Mouse (Mus musculus): Measurements from ENCODE around the gene Snx3. TPM values are rescaled to one million over a fixed set of nuclear protein-coding genes. Genes with fewer than 3 reads are reported as not detected.

Snx3 gene
- polyA plus RNA-seq, 1 experiment from 2014 or later = 363 TPM

DNA sequence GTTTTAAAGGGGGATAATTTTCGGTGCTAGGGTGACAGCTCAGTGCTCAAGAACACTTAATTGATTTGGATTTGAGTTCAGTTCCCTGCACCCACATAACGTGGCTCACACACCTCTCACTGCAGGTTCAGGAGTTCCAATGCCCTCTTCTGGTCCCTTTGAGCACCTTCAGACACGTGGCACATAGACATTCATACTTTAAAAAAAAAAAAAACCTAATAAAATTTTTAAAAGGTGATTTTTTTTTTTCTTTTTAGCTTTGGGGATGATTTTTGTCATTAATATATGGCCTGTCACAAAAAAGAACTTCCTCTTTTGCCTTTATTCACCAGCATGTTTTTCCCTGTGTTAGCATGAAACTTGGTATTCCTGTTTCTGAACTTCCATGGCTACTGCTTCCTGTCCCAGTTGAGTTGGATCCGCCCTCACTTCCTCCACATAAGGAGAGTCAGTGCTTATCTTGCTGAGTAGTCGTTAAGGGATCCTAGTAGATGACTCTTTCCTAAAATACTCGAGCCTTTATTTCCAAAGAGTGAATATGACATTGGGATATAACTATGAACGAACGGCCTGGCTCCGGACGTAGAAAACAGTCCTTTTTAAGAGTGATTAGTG lies 2.4 kb downstream of the Snx3 start:
- DNase-seq (ENCODE audit: low spot score) = no peak

DNA sequence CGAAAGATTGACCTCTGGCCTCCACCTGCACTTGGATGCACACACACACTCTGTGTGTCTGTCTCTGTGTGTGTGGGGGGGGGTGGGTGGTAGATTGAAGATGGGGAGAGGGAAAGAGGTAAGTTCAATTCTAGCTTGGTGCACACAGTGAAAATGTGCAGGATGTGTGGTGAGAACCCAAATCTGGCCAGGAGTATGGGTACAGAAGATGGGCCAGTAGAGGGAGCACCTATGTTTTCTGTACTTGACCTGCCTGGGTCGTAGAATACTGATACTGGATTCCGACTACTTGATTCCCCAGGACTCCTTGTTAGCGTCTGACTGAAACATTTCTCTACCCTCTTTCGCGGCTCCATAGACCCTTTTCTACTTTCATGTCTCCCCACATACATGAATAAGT lies 8.3 kb downstream of the Snx3 start:
- DNase-seq (ENCODE audit: low spot score) = no peak

GRCm38 (mm10) chr10:42511184-42512135 lies 9.6 kb downstream of the Snx3 start:
- no peak for DNase-seq (ENCODE audit: low spot score)

- DNase-seq (ENCODE audit: low spot score) = no peak
Observed at GRCm38 (mm10) chr10:42514125-42514524, 12.3 kb downstream of the Snx3 start.

- no peak for DNase-seq (ENCODE audit: low spot score)
Observed at GRCm38 (mm10) chr10:42518363-42518762, 16.5 kb downstream of the Snx3 start.

DNA sequence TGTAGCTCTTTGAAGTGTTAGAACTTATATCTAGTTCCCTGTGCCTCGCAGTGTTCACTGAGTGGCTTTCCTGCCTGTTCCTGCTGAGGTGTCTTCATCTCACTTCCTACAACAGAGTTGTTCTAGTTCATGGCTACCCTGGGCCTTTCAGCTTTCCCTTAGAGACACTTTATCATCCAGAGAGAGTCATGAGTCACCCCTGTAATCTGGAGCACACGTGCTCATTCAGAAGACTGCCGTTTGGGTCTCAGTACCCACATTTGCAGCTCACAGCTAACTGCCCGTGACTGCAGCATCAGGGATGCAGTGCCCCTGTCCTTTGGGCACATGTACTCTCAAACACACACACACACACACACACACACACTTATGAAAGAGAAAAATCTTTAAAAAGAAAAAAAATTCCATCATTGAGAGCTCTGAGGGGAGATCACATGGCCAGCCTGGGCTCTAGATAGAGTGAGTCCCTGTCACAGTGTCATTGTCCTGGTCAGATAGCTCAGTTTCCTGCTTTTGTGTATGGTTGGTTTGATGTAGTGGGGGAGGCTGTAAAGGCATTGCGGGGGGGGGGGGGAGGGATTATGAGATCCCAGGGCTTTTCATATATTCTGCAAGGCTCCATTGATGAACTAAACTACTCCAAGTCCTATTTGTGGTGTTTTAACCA lies 19.6 kb downstream of the Snx3 start:
- no peak for DNase-seq (ENCODE audit: low spot score)

DNA sequence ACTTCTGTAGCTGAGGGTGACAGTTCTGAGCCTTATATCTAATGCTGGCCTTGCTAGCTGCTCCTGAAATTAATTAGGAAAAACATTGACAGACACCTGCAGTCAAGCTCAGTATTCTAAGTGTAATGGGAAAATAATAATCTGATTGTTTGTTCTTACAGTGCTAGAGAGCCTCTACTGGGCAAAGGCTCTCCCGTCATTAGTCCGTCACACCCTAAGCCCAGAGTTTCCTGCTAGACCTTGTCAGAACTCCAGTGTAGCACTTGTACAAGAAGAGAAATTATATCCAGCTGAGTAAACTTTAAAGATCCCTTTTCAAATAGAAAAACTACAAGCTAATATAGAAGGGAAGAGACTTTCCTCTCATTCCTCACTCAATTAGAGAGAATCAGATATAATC lies 21.1 kb downstream of the Snx3 start:
- DNase-seq (ENCODE audit: low spot score) = no peak

GRCm38 (mm10) chr10:42523556-42524162 lies 21.8 kb downstream of the Snx3 start:
- DNase-seq (ENCODE audit: low spot score) = no peak

DNA sequence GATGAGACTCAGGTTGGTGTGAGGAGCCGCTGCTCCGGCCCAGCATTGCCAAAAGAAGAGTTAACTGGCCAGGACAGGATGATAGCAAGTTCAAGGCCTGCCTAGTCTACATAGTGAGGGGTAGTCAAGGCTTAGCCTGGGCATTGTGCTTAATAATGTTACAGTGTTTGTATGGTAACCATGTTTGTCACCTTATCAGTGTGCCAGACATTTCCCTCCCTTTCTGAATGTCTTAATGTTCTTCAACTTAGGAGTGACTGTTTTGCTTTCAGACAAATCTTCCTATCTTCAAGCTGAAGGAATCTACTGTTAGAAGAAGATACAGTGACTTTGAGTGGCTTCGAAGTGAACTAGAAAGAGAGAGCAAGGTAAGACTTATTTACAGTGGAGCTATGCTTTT lies 23.9 kb downstream of the Snx3 start:
- no peak for DNase-seq (ENCODE audit: low spot score)

DNA sequence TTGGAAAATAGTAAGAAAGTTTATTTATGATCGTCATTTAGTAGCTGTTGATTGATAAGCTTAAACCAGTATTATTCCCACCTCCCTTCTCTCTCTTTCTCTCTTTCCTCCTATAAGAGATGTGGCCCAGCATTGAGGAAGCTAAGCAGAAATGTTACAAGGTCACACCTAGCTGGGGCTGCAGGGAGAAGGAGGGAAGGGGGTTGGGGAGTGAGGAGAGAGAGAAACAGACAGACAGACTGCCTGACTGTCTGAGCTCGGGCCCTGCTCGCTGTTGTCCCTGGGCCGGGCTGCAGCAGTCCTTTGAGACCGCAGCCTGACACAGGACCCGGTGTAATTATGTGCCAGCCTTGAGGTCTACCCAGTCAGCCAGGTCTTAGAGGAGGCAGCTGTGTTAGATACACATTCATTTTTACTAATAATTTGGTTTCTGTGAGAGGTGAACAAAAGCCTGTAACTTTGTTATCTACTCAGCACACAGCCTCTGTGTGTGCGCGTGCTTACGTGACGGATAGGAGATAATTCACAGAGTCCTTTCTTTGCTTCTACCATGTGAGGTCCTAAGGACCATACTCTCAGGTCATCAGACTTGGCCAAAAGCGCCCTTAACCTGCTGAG lies 32.1 kb downstream of the Snx3 start:
- DNase-seq (ENCODE audit: low spot score) = no peak

DNA sequence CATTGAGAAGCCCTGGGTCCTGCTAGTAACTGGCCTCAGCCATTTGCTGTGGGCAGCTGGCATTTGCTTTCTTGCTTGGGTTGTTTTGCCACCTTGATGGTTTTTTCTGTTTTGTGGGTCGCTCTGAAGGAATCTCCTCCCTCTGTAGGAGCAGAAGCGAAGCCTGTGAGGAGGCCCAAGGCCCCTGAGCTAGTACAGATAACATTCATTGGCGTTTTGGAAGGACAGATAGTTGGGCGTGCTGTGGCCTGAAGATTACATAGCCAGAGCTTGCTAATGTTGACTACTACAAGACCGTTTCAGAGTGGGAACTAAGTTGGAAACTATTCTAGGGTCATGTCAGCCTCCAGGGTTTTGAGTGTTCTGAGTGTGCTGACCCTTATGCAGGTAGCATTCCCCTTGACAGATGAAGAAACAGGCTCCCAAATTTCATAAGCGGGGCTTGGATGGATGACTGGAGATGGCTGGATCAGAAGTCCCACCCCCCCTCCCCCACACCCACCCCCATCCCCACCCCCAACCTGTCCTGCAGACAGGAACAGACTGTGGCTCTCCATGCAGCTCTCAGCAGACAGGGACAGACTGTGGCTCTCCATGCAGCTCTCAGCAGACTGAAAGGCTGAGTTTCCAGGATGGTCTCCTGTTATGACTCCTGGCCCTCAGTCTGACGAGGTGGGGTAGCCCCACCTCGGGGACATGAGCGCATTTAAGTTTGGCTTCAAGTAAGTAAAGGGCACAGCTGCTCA lies 35.9 kb downstream of the Snx3 start:
- DNase-seq (ENCODE audit: low spot score) = no peak

DNA sequence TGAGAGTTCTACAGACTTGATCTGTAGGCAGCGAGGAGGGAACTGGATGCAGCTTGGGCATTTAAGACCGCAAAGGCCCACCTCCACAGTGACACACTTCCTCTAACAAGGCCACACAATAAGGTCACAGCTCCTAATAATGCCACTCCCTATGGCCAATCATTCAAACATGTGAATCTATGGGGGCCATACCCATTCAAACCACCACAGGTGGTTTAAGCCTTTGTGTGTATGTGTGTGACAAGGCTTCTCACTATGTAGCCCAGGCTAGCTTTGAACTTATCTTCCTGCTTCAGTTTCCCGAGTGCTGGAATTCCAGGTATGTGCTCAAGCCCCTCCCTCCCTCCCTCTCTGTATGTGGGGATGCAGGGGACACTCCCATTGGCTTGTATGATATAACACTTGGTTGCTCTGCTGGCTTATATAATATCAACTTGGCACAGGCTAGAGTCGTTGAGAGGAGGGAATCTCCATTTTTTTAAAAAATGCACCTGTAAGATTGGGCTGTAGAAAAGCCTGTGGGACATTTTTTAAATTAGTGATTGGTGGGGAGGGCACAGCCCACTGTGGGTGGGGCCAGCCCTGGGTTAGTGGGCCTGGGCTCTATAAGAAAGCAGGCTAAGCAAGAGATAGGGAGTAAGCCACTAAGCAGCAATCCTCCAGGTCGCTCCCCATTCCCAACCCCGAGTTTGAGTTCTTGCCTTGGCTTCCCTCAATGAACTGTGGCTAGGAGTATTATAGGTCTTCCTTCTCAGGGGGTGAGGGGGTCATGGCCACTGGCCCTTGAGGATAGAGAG lies 44.1 kb downstream of the Snx3 start:
- DNase-seq (ENCODE audit: low spot score) = no peak

DNA sequence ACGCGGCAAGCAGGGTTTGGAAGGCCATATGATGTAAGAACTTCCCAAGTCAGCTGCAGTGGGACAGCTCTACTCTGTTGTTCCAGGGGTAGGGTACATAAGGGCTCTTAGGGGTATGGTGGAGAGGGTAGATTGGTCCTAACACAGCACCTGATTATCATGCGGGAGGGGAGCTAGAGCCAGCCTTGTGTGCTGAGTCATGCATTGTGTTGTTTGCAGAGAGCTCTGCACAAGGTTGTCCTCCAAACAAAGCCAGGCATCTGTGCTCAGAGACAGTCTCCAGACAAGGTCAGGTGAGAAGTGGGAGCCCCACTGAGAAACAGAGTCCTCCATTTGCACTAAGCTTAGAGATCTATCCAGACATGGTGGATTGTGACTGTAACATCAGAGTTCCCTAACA lies 44.7 kb downstream of the Snx3 start:
- DNase-seq (ENCODE audit: low spot score) = no peak

GRCm38 (mm10) chr10:42559581-42560200 lies 57.9 kb downstream of the Snx3 start:
- no peak for DNase-seq (ENCODE audit: low spot score)

- no peak for DNase-seq (ENCODE audit: low spot score)
Observed at GRCm38 (mm10) chr10:42562272-42562671, 60.4 kb downstream of the Snx3 start.

GRCm38 (mm10) chr10:42572567-42572966 lies 70.7 kb downstream of the Snx3 start:
- DNase-seq (ENCODE audit: low spot score) = no peak

GRCm38 (mm10) chr10:42572971-42573370 lies 71.1 kb downstream of the Snx3 start:
- DNase-seq (ENCODE audit: low spot score) = no peak

DNA sequence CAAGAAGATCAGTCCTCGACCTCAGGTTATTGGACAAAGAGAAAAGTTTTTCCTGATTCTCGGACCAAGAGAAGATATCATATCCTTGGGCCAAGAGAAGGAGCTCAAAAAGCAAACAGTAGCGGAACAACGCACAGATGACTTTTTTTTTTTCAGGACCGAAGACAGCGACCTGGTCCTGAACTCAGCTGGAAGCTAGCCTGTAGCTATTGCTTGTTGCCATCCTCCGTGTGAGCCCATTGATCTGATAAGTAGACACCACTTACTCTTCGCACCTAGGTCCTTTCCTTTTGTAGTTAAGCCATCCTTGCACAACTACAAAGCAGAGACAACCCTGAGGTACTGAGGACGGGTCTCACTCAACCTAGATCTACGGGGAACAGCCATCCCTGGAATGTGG lies 72.8 kb downstream of the Snx3 start:
- no peak for DNase-seq (ENCODE audit: low spot score)

DNA sequence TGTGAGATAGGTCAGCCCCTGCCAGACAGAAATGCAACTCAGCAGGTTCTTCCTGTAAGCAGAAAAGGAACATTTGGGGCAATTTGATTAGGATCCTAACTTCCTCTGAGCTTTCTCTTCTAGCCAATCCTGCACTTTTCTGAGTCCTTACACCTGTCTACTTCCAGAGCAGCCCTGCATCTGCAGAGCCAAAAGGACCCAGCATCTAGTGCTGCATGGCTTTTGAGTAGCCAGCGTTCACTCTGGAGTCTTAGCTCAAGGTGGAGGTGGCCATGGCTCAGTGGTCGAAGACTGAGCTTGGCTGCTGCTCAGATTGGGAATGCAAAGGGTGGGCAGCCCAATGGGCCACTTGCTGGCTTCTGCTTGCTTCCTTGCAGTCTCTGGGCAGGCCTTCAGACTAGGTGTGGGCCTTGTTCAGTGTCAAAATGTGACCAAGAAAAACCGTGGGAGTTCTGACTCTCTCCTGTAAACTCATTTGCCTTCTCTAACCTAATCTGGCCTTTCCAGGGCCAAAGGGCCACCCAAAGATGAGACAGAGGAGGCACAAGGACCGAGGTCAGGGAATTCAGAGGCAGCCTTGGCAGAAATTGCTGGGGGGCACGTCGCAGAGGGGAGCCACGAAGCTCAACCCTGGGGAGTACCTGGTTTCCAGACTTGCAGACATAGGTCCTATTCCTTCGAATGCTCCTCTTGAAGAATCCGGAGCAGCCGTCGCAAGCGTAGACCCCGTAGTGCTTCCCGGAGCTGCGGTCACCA lies 75.9 kb downstream of the Snx3 start:
- DNase-seq (ENCODE audit: low spot score) = no peak

All from thymus, postnatal 0 days (tissue).